Mouse (Mus musculus) neural tube, embryonic 15.5 days (tissue): ENCODE results near the gene Rcc2. TPM values are rescaled to one million over a fixed set of nuclear protein-coding genes. Genes with fewer than 3 reads are reported as not detected.

Experiments
- ATAC-seq: fragments of 200-750 bp; cut with Nextera tagmentation; 2 replicates; pipeline ENCODE4 v1.8.0; 2017; ENCODE audit warnings: mild to moderate bottlenecking, moderate TSS enrichment, moderate library complexity; ENCODE audit not compliant: low FRiP score
- H3K27ac ChIP-seq: fragments of 300-500 bp; sonication (generic); replicated peaks from 2 replicates; pipeline ENCODE4 v1.5.1; 2015; ENCODE audit warnings: mild to moderate bottlenecking, inconsistent platforms
- H3K27me3 ChIP-seq: fragments of 300-500 bp; sonication (generic); replicated peaks from 2 replicates; pipeline ENCODE4 v1.6.1; 2015; ENCODE audit warnings: inconsistent platforms
- H3K36me3 ChIP-seq: fragments of 300-500 bp; sonication (generic); 2 replicates; pipeline ENCODE4 v1.6.1; 2015; ENCODE audit warnings: inconsistent platforms
- H3K4me1 ChIP-seq: fragments of 300-500 bp; sonication (generic); 2 replicates; pipeline ENCODE4 v1.6.1; 2015; ENCODE audit warnings: inconsistent platforms
- H3K4me2 ChIP-seq: fragments of 300-500 bp; sonication (generic); 2 replicates; pipeline ENCODE4 v1.6.1; 2015; ENCODE audit warnings: inconsistent platforms, mild to moderate bottlenecking, moderate library complexity
- H3K4me3 ChIP-seq: fragments of 300-500 bp; sonication (generic); replicated peaks from 2 replicates; pipeline ENCODE4 v1.5.1; 2015; ENCODE audit warnings: mild to moderate bottlenecking, inconsistent platforms
- H3K9ac ChIP-seq: fragments of 300-500 bp; sonication (generic); replicated peaks from 2 replicates; pipeline ENCODE4 v1.6.1; 2015; ENCODE audit warnings: mild to moderate bottlenecking, inconsistent platforms
- H3K9me3 ChIP-seq: fragments of 300-500 bp; sonication (generic); replicated peaks from 2 replicates; pipeline ENCODE4 v1.6.1; 2016; ENCODE audit warnings: inconsistent platforms
- WGBS: fragments of 180-500 bp; shearing (Covaris S2); methylation state at CpG from one replicate; pipeline ENCODE4 v1.1.7; 2015; ENCODE audit warnings: mixed read lengths; 5-methylcytosine and 5-hydroxymethylcytosine counted together
- polyA plus RNA-seq: library from polyadenylated mRNA; unstranded; fragments of >200 nt; fragmentation: Nextera tagmentation; extraction: Ambion mirVana; gene quantifications from 2 replicates; pipeline ENCODE4 v1.2.1, GENCODE M21; 2015

Rcc2 gene
- 16.7 and 16.8 TPM in 2 replicates for polyA plus RNA-seq

DNA sequence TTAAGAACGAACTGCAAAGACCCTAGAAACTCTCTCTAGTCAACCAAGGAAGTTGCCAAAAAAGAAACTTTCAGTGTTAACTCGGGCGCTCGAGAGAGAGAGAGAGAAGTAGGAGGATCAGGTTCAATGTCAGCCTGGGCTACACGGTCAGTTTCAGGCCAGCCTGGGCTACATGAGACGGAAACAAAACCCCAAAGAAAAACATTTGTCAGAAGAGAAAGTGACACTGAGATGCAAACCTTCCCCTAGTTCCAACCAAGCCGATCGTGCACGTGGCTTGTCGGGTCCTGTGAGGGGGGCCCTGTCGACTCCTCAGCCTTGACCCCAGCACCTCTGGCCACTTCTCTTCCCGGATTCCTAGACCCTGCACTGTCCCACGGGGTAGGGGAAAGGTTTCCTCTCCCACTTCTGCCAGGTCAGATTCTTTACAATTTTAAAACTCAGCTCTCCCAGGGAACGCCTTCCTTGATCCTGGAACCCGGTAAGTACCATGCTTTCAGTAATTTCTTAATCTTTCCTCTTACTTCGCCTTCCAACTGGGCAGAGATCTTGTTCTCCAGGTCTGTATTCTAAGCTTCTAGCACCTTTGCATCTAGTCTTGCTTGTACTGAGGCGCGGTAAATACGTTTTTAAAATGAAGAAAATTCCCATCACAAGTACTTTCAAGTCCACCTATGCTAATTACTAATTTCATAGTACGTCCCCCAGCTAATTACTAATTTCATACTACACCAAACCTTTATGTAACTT is at the start of gene Rcc2:
Gene Rcc2, plus strand, starts transcription at position 273 of the 750 bp plus-strand sequence.
- Histone ChIP-seq H3K36me3 (no peaks in the 10 kb centered on the region), H3K4me1 (peaks cover 48% of the 10 kb centered on the region), H3K27me3 (peaks cover 14% of the 10 kb centered on the region), H3K4me3 (peak within 1 kb of the TSS; percentile 86), H3K4me2 (peak within 1 kb of the TSS; percentile 92), H3K9ac (peak within 1 kb of the TSS; percentile 90), H3K9me3 (no peaks in the 10 kb centered on the region), H3K27ac (peak within 1 kb of the TSS; percentile 93)
- WGBS = 8% methylated on average over 20 of the region's 20 CpGs
- no peak for ATAC-seq

DNA sequence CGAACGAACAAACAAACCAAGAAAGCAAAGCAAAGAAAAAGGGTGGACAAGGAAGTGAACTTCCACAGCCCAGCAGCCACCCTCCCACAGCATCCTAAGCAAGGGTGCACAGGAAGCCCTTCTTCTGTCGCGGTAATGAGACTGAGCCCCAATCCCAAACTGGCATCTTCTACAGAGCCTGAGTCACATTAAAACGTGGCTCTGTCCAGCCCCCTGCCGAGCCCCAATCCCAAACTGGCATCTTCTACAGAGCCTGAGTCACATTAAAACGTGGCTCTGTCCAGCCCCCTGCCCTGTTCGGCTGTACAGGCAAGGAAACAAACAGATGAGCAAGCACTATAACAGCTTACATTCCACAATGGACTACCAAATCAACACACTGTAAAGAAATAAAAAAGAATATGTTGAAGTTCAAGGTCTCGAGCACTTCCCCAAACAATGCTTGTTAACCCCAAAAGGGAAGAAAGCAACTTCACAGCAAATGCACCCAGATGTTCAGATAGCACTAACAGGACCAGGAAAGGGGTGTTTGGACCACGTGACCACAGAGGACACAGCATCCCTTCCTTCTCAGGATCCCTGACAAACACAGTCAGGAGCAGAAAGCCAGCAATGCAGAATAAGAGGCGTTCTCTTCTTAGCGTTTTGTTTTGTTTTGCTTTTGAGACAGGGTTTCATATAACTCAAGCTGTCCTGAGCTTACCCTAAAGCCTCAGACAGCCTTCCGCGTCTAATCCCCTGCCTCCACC is 46.3 kb upstream of the Rcc2 start:
- H3K4me2 ChIP-seq = no peak overlapping the region
- no peaks in the 10 kb centered on the region for H3K9me3 ChIP-seq
- H3K27ac ChIP-seq = no peak overlapping the region
- no peak overlapping the region for H3K9ac ChIP-seq
- no peaks in the 10 kb centered on the region for H3K27me3 ChIP-seq
- ATAC-seq = no peak
- H3K4me3 ChIP-seq = no peak overlapping the region
- H3K4me1 ChIP-seq = peaks cover 32% of the 10 kb centered on the region
- 55% methylated on average over 14 of the region's 14 CpGs for WGBS
- no peaks in the 10 kb centered on the region for H3K36me3 ChIP-seq

GRCm38 (mm10) chr4:140654798-140655197 is 45.5 kb upstream of the Rcc2 start:
- WGBS = 73% methylated on average over 8 of the region's 8 CpGs
- Histone ChIP-seq H3K4me2 (no peak overlapping the region), H3K4me3 (no peak overlapping the region), H3K9me3 (no peaks in the 10 kb centered on the region), H3K36me3 (no peaks in the 10 kb centered on the region), H3K27ac (no peak overlapping the region), H3K4me1 (peaks cover 25% of the 10 kb centered on the region), H3K9ac (no peak overlapping the region), H3K27me3 (no peaks in the 10 kb centered on the region)
- ATAC-seq = no peak

DNA sequence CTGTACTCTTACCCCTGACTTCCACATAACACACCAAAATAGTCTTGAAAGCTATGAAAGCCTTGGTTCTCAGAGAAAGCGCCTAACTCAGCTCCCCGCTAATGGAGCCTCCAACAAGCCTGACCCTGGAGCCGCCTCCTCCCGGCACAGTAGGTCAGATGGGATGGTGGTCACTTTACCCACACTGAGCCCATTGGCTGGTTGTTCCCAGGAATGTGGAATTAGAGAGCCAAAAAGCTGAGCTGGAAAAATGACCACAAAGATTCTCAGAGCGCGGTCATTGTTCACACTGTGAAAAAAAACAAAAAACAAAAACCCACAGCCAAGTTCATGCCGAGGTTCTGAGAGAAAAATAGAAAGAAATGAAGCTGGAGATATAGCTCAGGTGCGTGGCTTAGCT is 43.8 kb upstream of the Rcc2 start:
- 62% methylated on average over 8 of the region's 8 CpGs for whole genome bisulfite sequencing
- H3K4me2 ChIP-seq = no peak overlapping the region
- H3K9ac ChIP-seq = no peak overlapping the region
- H3K4me3 ChIP-seq = no peak overlapping the region
- no peak for ATAC-seq
- no peaks in the 10 kb centered on the region for H3K36me3 ChIP-seq
- H3K4me1 ChIP-seq = peaks cover 24% of the 10 kb centered on the region
- H3K27ac ChIP-seq = 0 out of 2 replicates have a peak overlapping the region, but pooled peaks have one; percentile 81
- H3K27me3 ChIP-seq = no peaks in the 10 kb centered on the region
- H3K9me3 ChIP-seq = no peaks in the 10 kb centered on the region

- Histone ChIP-seq H3K9ac (no peak overlapping the region), H3K4me3 (no peak overlapping the region), H3K9me3 (no peaks in the 10 kb centered on the region), H3K27me3 (no peaks in the 10 kb centered on the region), H3K36me3 (no peaks in the 10 kb centered on the region), H3K4me2 (peak overlapping the region; percentile 13; the same call in 1 of the 2 replicates), H3K27ac (peak overlapping the region; percentile 81), H3K4me1 (peaks cover 30% of the 10 kb centered on the region)
- peak; percentile 90 for ATAC-seq
- WGBS = 6% methylated on average over 24 of the region's 24 CpGs
Measured at GRCm38 (mm10) chr4:140657681-140658575, 42.4 kb upstream of the Rcc2 start.

DNA sequence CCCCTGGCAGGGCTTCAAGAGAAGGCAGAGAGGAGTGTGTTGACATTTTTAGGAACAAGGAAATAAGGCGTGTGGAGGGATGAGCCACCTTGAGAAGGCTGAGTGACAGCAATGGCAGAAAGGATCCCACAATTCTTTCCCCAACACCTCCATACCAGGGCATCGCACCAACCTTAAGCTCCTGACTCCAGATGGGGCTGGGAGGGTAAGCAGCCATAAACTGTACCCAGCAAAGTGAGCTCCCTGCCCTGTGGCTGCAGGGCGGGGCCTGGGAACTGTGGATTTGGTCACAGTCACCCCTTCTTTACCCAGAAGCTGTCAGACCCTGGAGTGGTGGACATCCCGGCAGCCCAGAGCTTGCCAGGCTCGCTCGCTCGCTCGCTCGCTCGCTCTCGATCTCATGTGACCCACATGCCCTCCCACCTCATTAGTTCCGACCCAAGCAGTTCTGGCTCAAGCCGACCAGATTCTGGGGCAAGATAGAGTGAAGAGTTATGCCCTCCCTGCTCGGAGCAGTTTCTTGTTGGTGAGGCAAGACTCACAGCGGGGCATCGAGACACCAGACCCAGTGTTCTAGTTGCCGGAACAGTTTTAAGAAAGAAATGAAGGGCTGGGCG is 38.8 kb upstream of the Rcc2 start:
- 78% methylated on average over 18 of the region's 18 CpGs for WGBS
- Histone ChIP-seq H3K9me3 (no peaks in the 10 kb centered on the region), H3K4me1 (peaks cover 30% of the 10 kb centered on the region), H3K27me3 (no peaks in the 10 kb centered on the region), H3K36me3 (no peaks in the 10 kb centered on the region), H3K4me3 (no peak overlapping the region), H3K27ac (no peak overlapping the region), H3K9ac (no peak overlapping the region), H3K4me2 (no peak overlapping the region)
- no peak for ATAC-seq

GRCm38 (mm10) chr4:140662453-140662852 is 37.9 kb upstream of the Rcc2 start:
- 42% methylated on average over 7 of the region's 7 CpGs for WGBS
- Histone ChIP-seq H3K4me1 (peaks cover 23% of the 10 kb centered on the region), H3K27ac (no peak overlapping the region), H3K4me2 (no peak overlapping the region), H3K9me3 (no peaks in the 10 kb centered on the region), H3K27me3 (no peaks in the 10 kb centered on the region), H3K4me3 (no peak overlapping the region), H3K9ac (no peak overlapping the region), H3K36me3 (no peaks in the 10 kb centered on the region)
- ATAC-seq = no peak

- no peak for ATAC-seq
Measured at GRCm38 (mm10) chr4:140662882-140663585, 37.3 kb upstream of the Rcc2 start.

GRCm38 (mm10) chr4:140665053-140665452 is 35.3 kb upstream of the Rcc2 start:
- no peak overlapping the region for H3K27ac ChIP-seq
- no peak overlapping the region for H3K4me2 ChIP-seq
- H3K27me3 ChIP-seq = no peaks in the 10 kb centered on the region
- H3K4me3 ChIP-seq = no peak overlapping the region
- ATAC-seq = no peak
- peaks cover 6% of the 10 kb centered on the region; the same call in 1 of the 2 replicates for H3K4me1 ChIP-seq
- 77% methylated on average over 7 of the region's 7 CpGs for WGBS
- H3K36me3 ChIP-seq = no peaks in the 10 kb centered on the region
- H3K9ac ChIP-seq = no peak overlapping the region
- H3K9me3 ChIP-seq = no peaks in the 10 kb centered on the region

More at GRCm38 (mm10) chr4:140662882-140663585, 37.3 kb upstream of the Rcc2 start:
- Histone ChIP-seq H3K9ac (no peak overlapping the region), H3K9me3 (no peaks in the 10 kb centered on the region), H3K36me3 (no peaks in the 10 kb centered on the region), H3K27me3 (no peaks in the 10 kb centered on the region), H3K4me1 (peaks cover 17% of the 10 kb centered on the region), H3K4me2 (no peak overlapping the region), H3K27ac (no peak overlapping the region), H3K4me3 (no peak overlapping the region)
- WGBS = 53% methylated on average over 10 of the region's 10 CpGs

DNA sequence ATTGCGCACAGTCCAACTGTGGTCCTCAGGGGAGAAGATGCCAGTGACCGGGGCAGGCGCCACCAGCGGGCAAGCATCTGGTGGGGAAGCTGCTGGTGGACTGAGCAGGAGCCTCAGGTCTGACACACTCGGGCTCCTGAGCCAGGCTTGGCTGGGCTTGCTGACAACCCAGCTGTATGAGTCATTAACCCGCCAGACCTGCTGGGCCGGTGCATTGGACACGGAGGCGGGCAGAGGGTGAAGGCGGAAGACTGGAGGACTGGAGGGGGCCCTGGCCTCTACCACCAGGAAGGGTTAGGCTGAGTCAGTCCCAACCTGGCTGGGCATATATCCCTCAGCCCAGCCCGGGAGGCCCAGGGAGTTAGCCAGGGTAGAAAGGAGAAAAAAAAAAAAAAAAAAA is 34.6 kb upstream of the Rcc2 start, which contains the start of gene Arhgef10l:
Gene Arhgef10l, minus strand, starts transcription at position 253 of the 400 bp plus-strand sequence.
- Histone ChIP-seq H3K9ac (no peak within 1 kb of the TSS), H3K27me3 (no peaks in the 10 kb centered on the region), H3K9me3 (no peaks in the 10 kb centered on the region), H3K27ac (no peak within 1 kb of the TSS), H3K36me3 (no peaks in the 10 kb centered on the region), H3K4me3 (no peak within 1 kb of the TSS), H3K4me2 (no peak within 1 kb of the TSS), H3K4me1 (peaks cover 6% of the 10 kb centered on the region; the same call in 1 of the 2 replicates)
- 72% methylated on average over 11 of the region's 11 CpGs for WGBS
- ATAC-seq = no peak
